Mouse (Mus musculus): ENCODE data around the gene A930002H24Rik. TPM values are rescaled to one million over a fixed set of nuclear protein-coding genes. Genes with fewer than 3 reads are reported as not detected.

A930002H24Rik gene
- total and polyA plus RNA-seq, 2 experiments from 2014 or later: 2.8 to 8.4 TPM

GRCm38 (mm10) chr17:63838144-63838543 lies 25.4 kb downstream of the A930002H24Rik start:
- Histone ChIP-seq H3K4me1 (ENCODE audit: insufficient read depth, low read length) (no peaks in the 10 kb centered on the region), H3K27ac (no peak overlapping the region), H3K4me2 (ENCODE audit: low read depth, low read length) (no peak overlapping the region), H3K9me3 (ENCODE audit: low read length) (no peaks in the 10 kb centered on the region), H3K4me3 (ENCODE audit: low read length) (no peak overlapping the region), H3K36me3 (ENCODE audit: insufficient read depth, low read length) (no peaks in the 10 kb centered on the region), H3K27me3 (ENCODE audit: insufficient read depth, low read length) (no peaks in the 10 kb centered on the region), H3K9ac (replicated peaks; ENCODE audit: low read length) (no peak overlapping the region)
- WGBS: 94% methylated on average over 8 of the region's 8 CpGs
- no peak for TF ChIP-seq CTCF (IDR thresholded peaks at IDR 0.05; ENCODE audit: low read depth)
- DNase-seq (ENCODE audit: low spot score) (no peak), ATAC-seq (no peak)

GRCm38 (mm10) chr17:63836641-63837040 lies 26.9 kb downstream of the A930002H24Rik start:
- no peak overlapping the region for H3K4me2 ChIP-seq (ENCODE audit: low read depth, low read length)
- 86% methylated on average over 8 of the region's 8 CpGs for WGBS

GRCm38 (mm10) chr17:63836223-63836622 lies 27.4 kb downstream of the A930002H24Rik start:
- Histone ChIP-seq H3K9ac (replicated peaks; ENCODE audit: low read length) (no peak overlapping the region), H3K4me1 (ENCODE audit: insufficient read depth, low read length) (no peaks in the 10 kb centered on the region), H3K27ac (no peak overlapping the region), H3K36me3 (ENCODE audit: insufficient read depth, low read length) (no peaks in the 10 kb centered on the region), H3K27me3 (ENCODE audit: insufficient read depth, low read length) (no peaks in the 10 kb centered on the region), H3K4me3 (ENCODE audit: low read length) (no peak overlapping the region), H3K4me2 (ENCODE audit: low read depth, low read length) (no peak overlapping the region), H3K9me3 (ENCODE audit: low read length) (no peaks in the 10 kb centered on the region)
- WGBS: 75% methylated on average over 2 of the region's 2 CpGs
- TF ChIP-seq CTCF (IDR thresholded peaks at IDR 0.05; ENCODE audit: low read depth): no peak
- ATAC-seq (no peak), DNase-seq (ENCODE audit: low spot score) (no peak)

More at GRCm38 (mm10) chr17:63836641-63837040, 26.9 kb downstream of the A930002H24Rik start:
- no peak overlapping the region for H3K4me3 ChIP-seq (ENCODE audit: low read length)
- no peaks in the 10 kb centered on the region for H3K27me3 ChIP-seq (ENCODE audit: insufficient read depth, low read length)
- no peaks in the 10 kb centered on the region for H3K9me3 ChIP-seq (ENCODE audit: low read length)
- no peaks in the 10 kb centered on the region for H3K36me3 ChIP-seq (ENCODE audit: insufficient read depth, low read length)
- no peak for TF ChIP-seq CTCF (IDR thresholded peaks at IDR 0.05; ENCODE audit: low read depth)
- H3K4me1 ChIP-seq (ENCODE audit: insufficient read depth, low read length): no peaks in the 10 kb centered on the region
- ATAC-seq (no peak), DNase-seq (ENCODE audit: low spot score) (no peak)
- no peak overlapping the region for H3K9ac ChIP-seq (replicated peaks; ENCODE audit: low read length)
- no peak overlapping the region for H3K27ac ChIP-seq

- no peak overlapping the region for H3K4me3 ChIP-seq (ENCODE audit: low read length)
- no peak overlapping the region for H3K9ac ChIP-seq (replicated peaks; ENCODE audit: low read length)
- WGBS: 50% methylated on average over 4 of the region's 4 CpGs
- DNase-seq (ENCODE audit: low spot score): no peak
- no peak for TF ChIP-seq CTCF (IDR thresholded peaks at IDR 0.05; ENCODE audit: low read depth)
- no peak for ATAC-seq
- H3K27ac ChIP-seq: no peak overlapping the region
- H3K4me2 ChIP-seq (ENCODE audit: low read depth, low read length): no peak overlapping the region
- H3K36me3 ChIP-seq (ENCODE audit: insufficient read depth, low read length): no peaks in the 10 kb centered on the region
- no peaks in the 10 kb centered on the region for H3K27me3 ChIP-seq (ENCODE audit: insufficient read depth, low read length)
- H3K9me3 ChIP-seq (ENCODE audit: low read length): no peaks in the 10 kb centered on the region
- no peaks in the 10 kb centered on the region for H3K4me1 ChIP-seq (ENCODE audit: insufficient read depth, low read length)
These were observed 32.0 kb downstream of the A930002H24Rik start for GRCm38 (mm10) chr17:63831550-63831949.

DNA sequence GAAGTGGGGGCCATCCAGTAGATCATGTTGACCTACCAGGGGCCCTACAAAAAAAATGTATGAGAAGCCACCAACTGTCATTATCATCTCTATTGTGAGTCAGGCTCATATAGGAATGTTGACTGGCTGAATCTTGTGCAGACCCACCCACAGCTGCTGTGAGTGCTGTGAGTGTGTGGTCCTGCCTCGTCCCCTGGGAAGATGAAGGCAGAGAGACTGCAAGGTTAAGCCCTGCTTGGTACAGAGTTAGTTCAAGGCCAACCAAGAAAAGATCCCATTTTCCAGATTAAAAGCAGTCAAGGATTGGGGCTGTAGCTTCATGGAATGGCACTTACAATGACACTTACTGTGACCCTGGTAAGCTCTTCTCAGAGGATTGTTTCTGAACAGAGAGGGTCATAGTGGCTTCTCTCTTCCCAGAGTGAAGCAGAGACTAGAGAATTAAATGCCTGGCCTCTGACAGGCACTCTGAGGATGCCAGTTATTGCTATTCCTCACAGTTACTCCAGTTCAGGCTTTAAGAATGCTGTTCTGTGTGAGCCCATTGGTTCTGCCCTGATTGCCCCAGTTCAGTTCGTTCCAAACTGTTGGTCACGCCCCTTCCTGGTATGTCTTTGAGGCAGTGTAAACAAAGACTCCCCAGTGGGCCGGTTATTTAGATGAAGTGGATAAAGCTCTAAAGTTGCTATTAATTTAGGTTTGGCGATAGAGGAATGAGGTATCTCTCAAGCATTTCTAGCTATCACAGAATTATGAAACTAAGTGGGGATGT lies 34.8 kb downstream of the A930002H24Rik start:
- no peaks in the 10 kb centered on the region for H3K36me3 ChIP-seq (ENCODE audit: insufficient read depth, low read length)
- 57% methylated on average over 5 of the region's 5 CpGs for WGBS
- ATAC-seq (no peak), DNase-seq (ENCODE audit: low spot score) (no peak)
- no peaks in the 10 kb centered on the region for H3K4me1 ChIP-seq (ENCODE audit: insufficient read depth, low read length)
- no peak overlapping the region for H3K9ac ChIP-seq (replicated peaks; ENCODE audit: low read length)
- no peaks in the 10 kb centered on the region for H3K27me3 ChIP-seq (ENCODE audit: insufficient read depth, low read length)
- no peak for TF ChIP-seq CTCF (IDR thresholded peaks at IDR 0.05; ENCODE audit: low read depth)
- no peak overlapping the region for H3K27ac ChIP-seq
- no peak overlapping the region for H3K4me3 ChIP-seq (ENCODE audit: low read length)
- no peak overlapping the region for H3K4me2 ChIP-seq (ENCODE audit: low read depth, low read length)
- no peaks in the 10 kb centered on the region for H3K9me3 ChIP-seq (ENCODE audit: low read length)

DNA sequence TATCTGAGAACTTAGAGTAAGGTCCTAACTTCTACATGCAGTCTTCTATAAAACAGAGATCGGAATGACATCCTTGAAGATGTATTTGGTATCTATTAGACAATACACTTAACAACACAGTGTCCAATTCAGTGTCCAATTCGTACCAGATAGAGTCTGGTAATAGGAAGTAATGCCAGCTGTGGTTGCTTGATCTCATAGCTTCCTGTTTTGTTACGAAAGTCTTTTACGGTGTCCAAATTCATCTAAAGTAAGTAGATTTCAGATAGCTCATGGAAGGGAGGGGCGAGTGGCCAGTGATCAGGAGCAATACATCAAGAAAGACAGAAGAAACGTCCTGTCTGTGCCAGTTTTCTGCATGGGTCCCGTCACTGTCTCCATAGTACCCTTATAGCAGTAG lies 36.8 kb downstream of the A930002H24Rik start:
- 85% methylated on average over 7 of the region's 7 CpGs for WGBS
- TF ChIP-seq CTCF (IDR thresholded peaks at IDR 0.05; ENCODE audit: low read depth): no peak
- Histone ChIP-seq H3K36me3 (ENCODE audit: insufficient read depth, low read length) (no peaks in the 10 kb centered on the region), H3K9me3 (ENCODE audit: low read length) (no peaks in the 10 kb centered on the region), H3K27ac (no peak overlapping the region), H3K4me3 (ENCODE audit: low read length) (no peak overlapping the region), H3K4me1 (ENCODE audit: insufficient read depth, low read length) (no peaks in the 10 kb centered on the region), H3K9ac (replicated peaks; ENCODE audit: low read length) (no peak overlapping the region), H3K4me2 (ENCODE audit: low read depth, low read length) (no peak overlapping the region), H3K27me3 (ENCODE audit: insufficient read depth, low read length) (no peaks in the 10 kb centered on the region)
- ATAC-seq (no peak), DNase-seq (ENCODE audit: low spot score) (no peak)

GRCm38 (mm10) chr17:63826196-63826595 lies 37.4 kb downstream of the A930002H24Rik start:
- Histone ChIP-seq H3K4me1 (ENCODE audit: insufficient read depth, low read length) (no peaks in the 10 kb centered on the region), H3K27me3 (ENCODE audit: insufficient read depth, low read length) (no peaks in the 10 kb centered on the region), H3K4me2 (ENCODE audit: low read depth, low read length) (no peak overlapping the region), H3K9ac (replicated peaks; ENCODE audit: low read length) (no peak overlapping the region), H3K27ac (no peak overlapping the region), H3K9me3 (ENCODE audit: low read length) (no peaks in the 10 kb centered on the region), H3K36me3 (ENCODE audit: insufficient read depth, low read length) (no peaks in the 10 kb centered on the region), H3K4me3 (ENCODE audit: low read length) (no peak overlapping the region)
- no peak for TF ChIP-seq CTCF (IDR thresholded peaks at IDR 0.05; ENCODE audit: low read depth)
- DNase-seq (ENCODE audit: low spot score) (no peak), ATAC-seq (no peak)
- 86% methylated on average over 8 of the region's 8 CpGs for WGBS

Measured in hindbrain, postnatal 0 days (tissue).